ENCODE assay signal across 8 mouse cellular contexts in the genomic region with DNA sequence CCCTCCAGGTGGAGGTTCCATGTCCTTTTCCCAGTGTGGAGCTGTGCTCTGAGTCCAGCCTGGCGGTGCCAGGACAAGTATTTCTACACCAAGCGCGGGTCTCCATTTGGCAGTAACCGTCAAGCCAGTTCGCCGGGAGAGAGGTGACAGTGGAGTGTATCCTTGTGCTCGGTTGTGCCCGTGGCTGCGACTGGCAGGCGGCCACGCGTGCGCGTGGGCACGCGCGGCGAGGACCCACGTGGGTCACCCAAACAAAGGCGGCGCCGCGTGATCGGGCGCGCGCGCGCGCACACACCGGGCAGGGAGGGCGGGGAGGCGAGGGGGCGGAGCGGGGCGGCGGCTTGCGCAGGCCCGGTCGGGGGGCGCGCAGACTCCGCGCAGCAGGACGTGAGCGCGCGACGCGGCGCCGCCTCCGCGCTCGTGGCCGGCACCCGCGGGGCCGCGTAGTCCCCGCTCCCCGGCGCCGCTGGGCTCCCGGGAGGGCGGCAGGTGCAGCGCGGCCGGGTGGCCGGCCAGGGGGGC. TPM values are rescaled to one million over a fixed set of nuclear protein-coding genes. Genes with fewer than 3 reads are reported as not detected.
A peak's percentile ranks its signal among the peaks of the same experiment; 100 is the strongest.
DNase-seq lines count a peak whose midpoint lies in the region; ATAC-seq and TF ChIP-seq lines count a peak whose summit lies in the region.

No protein-coding gene starts in this region.

- no peaks in the 10 kb centered on the region for H3K27me3 ChIP-seq in G1E (ENCODE audit: insufficient read depth, low read length)
- no peaks in the 10 kb centered on the region for H3K27me3 ChIP-seq in cerebellum, adult 2 months (ENCODE audit: control insufficient read depth, insufficient read depth, low read length)
- no peaks in the 10 kb centered on the region for H3K27me3 ChIP-seq in forebrain, embryonic 16.5 days (replicated peaks; ENCODE audit: control insufficient read depth, insufficient read depth, low read length)

- peak overlapping the region; percentile 86 for H3K4me2 ChIP-seq in forebrain, embryonic 16.5 days (ENCODE audit: low read length)

- peaks cover 34% of the 10 kb centered on the region for H3K36me3 ChIP-seq in G1E (replicated peaks)
- no peaks in the 10 kb centered on the region for H3K36me3 ChIP-seq in forebrain, embryonic 16.5 days (ENCODE audit: control insufficient read depth, insufficient read depth)

- no peak for ATAC-seq in G1E (ENCODE audit: extremely low read depth, insufficient number of reproducible peaks, low FRiP score, poor library complexity, severe bottlenecking)
- ATAC-seq in forebrain, embryonic 16.5 days: peak; percentile 81

- peak overlapping the region; percentile 99 for H3K9ac ChIP-seq in forebrain, embryonic 16.5 days (replicated peaks; ENCODE audit: low read depth, low read length)

- H3K27ac ChIP-seq in cerebellum, adult 2 months (ENCODE audit: insufficient read depth, low read length): peak overlapping the region; percentile 87
- H3K27ac ChIP-seq in forebrain, embryonic 16.5 days (ENCODE audit: low read length): peak overlapping the region; percentile 91
- peak overlapping the region; percentile 99 for H3K27ac ChIP-seq in layer of hippocampus, adult 2 months

- TF ChIP-seq CTCF in G1E (IDR thresholded peaks at IDR 0.05; ENCODE audit: low read depth, low read length): no peak
- TF ChIP-seq CTCF in cerebellum, adult 2 months (IDR thresholded peaks at IDR 0.05; ENCODE audit: borderline replicate concordance, insufficient read depth, low read depth, low read length): no peak
- no peak for TF ChIP-seq CTCF in layer of hippocampus, adult 2 months (conservative IDR thresholded peaks at IDR 0.05)
- TF ChIP-seq CTCF in lung, adult 2 months (IDR thresholded peaks at IDR 0.05; ENCODE audit: insufficient read depth, low read length): no peak

- under 1% methylated on average over 70 of the region's 70 CpGs for WGBS in cerebellum, adult 2 months
- WGBS in forebrain, embryonic 16.5 days: under 1% methylated on average over 51 of the region's 70 CpGs
- under 1% methylated on average over 62 of the region's 70 CpGs for WGBS in lung, adult 2 months

- peak; percentile 61; the same call in 1 of the 2 replicates for TF ChIP-seq POLR2A in cerebellum, adult 2 months (IDR thresholded peaks at IDR 0.05; ENCODE audit: borderline replicate concordance, insufficient read depth, low read length)
- no peak; the same call in 1 of the 2 replicates for TF ChIP-seq POLR2A in lung, adult 2 months (IDR thresholded peaks at IDR 0.05; ENCODE audit: borderline replicate concordance, extremely low read depth, low read depth, low read length)

- H3K4me3 ChIP-seq in G1E (ENCODE audit: low read depth, low read length): peak overlapping the region; percentile 97
- peak overlapping the region; percentile 76 for H3K4me3 ChIP-seq in cerebellum, adult 2 months (replicated peaks; ENCODE audit: insufficient read depth, low read depth, low read length)
- peak overlapping the region; percentile 87 for H3K4me3 ChIP-seq in forebrain, embryonic 16.5 days (replicated peaks; ENCODE audit: low read length)
- peak overlapping the region; percentile 72 for H3K4me3 ChIP-seq in layer of hippocampus, adult 2 months
- H3K4me3 ChIP-seq in lung, adult 2 months (replicated peaks; ENCODE audit: extremely low read depth, low read depth, low read length): peak overlapping the region; percentile 88

- intact Hi-C loops in heart, postnatal 25 days (cut with DNase I): loop anchor here (10.0 kb wide), 1 partner anchor 176 kb away; no protein-coding TSS in a partner anchor

- peaks cover 92% of the 10 kb centered on the region for H3K4me1 ChIP-seq in G1E (ENCODE audit: insufficient read depth, low read depth, low read length)
- H3K4me1 ChIP-seq in cerebellum, adult 2 months (ENCODE audit: control insufficient read depth, insufficient read depth, low read length): peaks cover 39% of the 10 kb centered on the region
- H3K4me1 ChIP-seq in forebrain, embryonic 16.5 days (replicated peaks; ENCODE audit: control insufficient read depth, insufficient read depth, low read length): peaks cover 47% of the 10 kb centered on the region
- peaks cover 3% of the 10 kb centered on the region; the same call in 1 of the 2 replicates for H3K4me1 ChIP-seq in lung, adult 2 months (ENCODE audit: control insufficient read depth, insufficient read depth, low read length)

- peaks cover 8% of the 10 kb centered on the region for H3K9me3 ChIP-seq in G1E (replicated peaks)
- H3K9me3 ChIP-seq in forebrain, embryonic 16.5 days (ENCODE audit: control insufficient read depth, low read length): no peaks in the 10 kb centered on the region

- peak; percentile 73 for DNase-seq in G1E (ENCODE audit: low spot score)
- DNase-seq in cerebellum, adult 2 months: peak; percentile 93 to 95
- peak; percentile 70 for DNase-seq in heart, postnatal 25 days (ENCODE audit: low spot score)
- DNase-seq in layer of hippocampus, adult 2 months (ENCODE audit: low spot score in 2 of 2): peak; percentile 84 to 90
- DNase-seq in lung, adult 2 months: peak; percentile 80
- DNase-seq in ovary, adult 18-20 months (ENCODE audit: low spot score): peak; percentile 69
- peak; percentile 61 to 66 for DNase-seq in thymus, adult 18-20 months

RNA-seq across cellular contexts. Expression of gene Gramd4, which starts 1.0 kb away (rescaled TPM):
- total RNA-seq in G1E (2014; fragmentation: Nextera tagmentation) (23.2 and 23.6 TPM in 2 replicates), G1E (2017) (55.4 and 56.8 TPM in 2 replicates)
- polyA plus RNA-seq in G1E (2012): 33.4 and 35.2 TPM in 2 replicates
- 36.0 and 40.4 TPM in 2 replicates for polyA plus RNA-seq in cerebellum, adult 2 months (2012; rRNA removed)
- 56.8 and 57.8 TPM in 2 replicates for polyA plus RNA-seq in forebrain, embryonic 16.5 days (2015; fragmentation: Nextera tagmentation; extraction: Ambion mirVana)
- 10 to 100 TPM; 30.4 to 34.7 TPM for total RNA-seq in heart, postnatal 25 days (2021)
- 10 to 100 TPM; 24.8 to 28.7 TPM for total RNA-seq in layer of hippocampus, adult 2 months (2021)
- polyA plus RNA-seq in lung, adult 2 months (2012; rRNA removed): 21.5 and 24.4 TPM in 2 replicates

RNA-seq across cellular contexts. Expression of gene Celsr1, which starts 24.9 kb away (rescaled TPM):
- total RNA-seq in G1E (2014; fragmentation: Nextera tagmentation) (4.6 and 4.7 TPM in 2 replicates), G1E (2017) (1.3 TPM in 2 replicates)
- 21.7 and 27.6 TPM in 2 replicates for polyA plus RNA-seq in G1E (2012)
- polyA plus RNA-seq in cerebellum, adult 2 months (2012; rRNA removed): 0.49 and 0.60 TPM in 2 replicates
- 4.6 and 5.6 TPM in 2 replicates for polyA plus RNA-seq in forebrain, embryonic 16.5 days (2015; fragmentation: Nextera tagmentation; extraction: Ambion mirVana)
- 1 to 10 TPM; 6.6 to 7.2 TPM for total RNA-seq in heart, postnatal 25 days (2021)
- total RNA-seq in layer of hippocampus, adult 2 months (2021): 1 to 10 TPM; 5.5 to 5.8 TPM
- 16.0 and 16.2 TPM in 2 replicates for polyA plus RNA-seq in lung, adult 2 months (2012; rRNA removed)
